Mouse (Mus musculus) thymus, postnatal 4 days (tissue): ENCODE results near the gene Lrrtm3.

Experiments
- DNase-seq: peaks from one replicate; pipeline ENCODE4 v3.0.0; 2021

The Lrrtm3 gene

GRCm38 (mm10) chr10:64089680-64090460, at the start of gene Lrrtm3:
Lrrtm3 (minus strand) TSS chr10:64090277.
- no peak for DNase-seq

- DNase-seq, result no peak
Measured at GRCm38 (mm10) chr10:64135481-64135880, 45.4 kb upstream of the Lrrtm3 start.

GRCm38 (mm10) chr10:64133461-64133860, 43.4 kb upstream of the Lrrtm3 start:
- no peak for DNase-seq

GRCm38 (mm10) chr10:64130397-64131150, 40.5 kb upstream of the Lrrtm3 start:
- DNase-seq, result no peak

DNA sequence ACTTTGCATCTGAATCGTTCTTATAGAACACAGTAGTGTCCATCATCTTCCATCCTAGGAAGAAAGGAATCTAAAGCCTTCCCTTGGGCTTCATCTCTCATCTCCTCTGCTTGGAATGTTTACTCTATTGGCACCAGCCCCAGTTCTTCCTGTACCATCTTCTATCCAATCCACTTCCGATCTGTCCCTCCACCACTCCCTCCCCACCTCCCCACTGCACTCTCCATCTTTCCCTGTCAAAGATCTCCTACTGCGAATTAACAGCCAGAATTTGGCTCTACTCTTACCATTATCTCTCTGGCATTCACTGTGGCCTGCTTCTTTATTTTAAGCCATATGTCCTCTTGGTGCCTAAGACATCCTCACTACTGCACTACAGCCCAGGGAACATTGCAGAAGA, 28.8 kb upstream of the Lrrtm3 start:
- DNase-seq, result no peak

DNA sequence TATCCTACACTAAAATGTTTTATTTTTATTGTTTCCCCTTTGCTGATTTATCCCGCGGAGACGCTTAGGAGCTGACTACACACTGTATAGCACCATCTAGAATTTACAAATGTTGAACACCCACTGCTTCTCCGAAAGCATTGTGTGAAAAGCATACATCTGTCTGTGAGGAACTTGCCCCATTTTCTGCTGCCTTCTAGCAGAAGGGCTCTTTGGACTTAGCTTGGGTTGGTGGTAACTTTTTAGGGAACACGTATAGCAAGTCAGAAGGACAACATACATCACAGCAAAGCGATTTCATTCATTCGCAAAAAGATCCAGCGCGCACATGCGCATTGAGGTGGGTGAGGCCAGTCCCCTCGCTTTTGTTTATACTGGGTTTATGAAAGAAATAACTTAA, 25.2 kb upstream of the Lrrtm3 start:
- DNase-seq, result no peak

DNA sequence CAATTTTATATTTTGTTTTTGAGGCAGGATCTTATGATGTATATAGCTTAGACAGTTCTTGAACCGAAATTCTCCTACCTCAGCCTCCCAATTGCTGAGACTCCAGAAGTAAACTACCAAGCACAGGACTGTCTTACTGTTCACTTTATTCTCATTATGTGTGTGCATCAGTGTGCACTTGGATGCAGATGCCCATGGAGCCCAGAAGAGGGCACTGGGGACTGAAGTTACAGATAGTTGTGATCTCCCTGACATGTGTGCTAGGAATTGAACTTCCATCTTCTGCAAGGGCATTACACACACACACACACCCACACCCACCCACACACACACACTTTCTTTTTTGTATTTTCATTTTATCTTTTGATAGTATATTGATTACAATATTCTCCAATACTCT, 6.5 kb upstream of the Lrrtm3 start:
- DNase-seq, result no peak

DNA sequence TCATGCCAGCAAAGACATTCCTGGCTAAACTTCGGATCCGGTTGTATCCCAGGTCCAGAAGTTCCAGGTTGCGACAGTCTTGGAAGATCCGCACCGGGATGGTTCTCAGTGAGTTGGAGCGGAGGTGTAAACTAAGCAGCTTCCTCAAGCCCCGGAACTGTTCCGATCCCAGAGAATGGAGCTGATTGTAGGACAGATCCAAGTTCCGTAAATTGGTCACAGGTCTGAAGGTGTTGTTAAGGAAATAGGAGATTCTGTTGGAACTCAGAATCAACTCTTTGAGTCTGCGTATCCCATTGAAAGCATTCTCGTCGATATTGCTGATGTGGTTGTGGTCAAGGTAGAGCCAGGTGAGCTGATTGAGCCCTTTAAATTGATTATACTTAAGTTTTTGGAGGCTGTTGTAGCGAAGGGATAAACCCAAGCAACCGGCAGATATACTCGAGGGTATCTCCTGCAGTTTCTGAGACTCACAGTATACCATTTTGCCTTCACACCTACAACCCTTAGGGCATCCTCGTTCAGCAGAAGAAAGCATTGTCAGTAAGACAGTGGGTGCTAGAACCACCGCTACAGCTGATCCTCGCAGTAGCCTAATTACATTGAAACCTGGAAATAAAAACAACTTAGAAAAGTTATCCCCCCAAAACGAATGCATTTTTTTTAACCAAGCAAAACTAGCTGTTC, 1.2 kb downstream of the Lrrtm3 start:
- no peak for DNase-seq

DNA sequence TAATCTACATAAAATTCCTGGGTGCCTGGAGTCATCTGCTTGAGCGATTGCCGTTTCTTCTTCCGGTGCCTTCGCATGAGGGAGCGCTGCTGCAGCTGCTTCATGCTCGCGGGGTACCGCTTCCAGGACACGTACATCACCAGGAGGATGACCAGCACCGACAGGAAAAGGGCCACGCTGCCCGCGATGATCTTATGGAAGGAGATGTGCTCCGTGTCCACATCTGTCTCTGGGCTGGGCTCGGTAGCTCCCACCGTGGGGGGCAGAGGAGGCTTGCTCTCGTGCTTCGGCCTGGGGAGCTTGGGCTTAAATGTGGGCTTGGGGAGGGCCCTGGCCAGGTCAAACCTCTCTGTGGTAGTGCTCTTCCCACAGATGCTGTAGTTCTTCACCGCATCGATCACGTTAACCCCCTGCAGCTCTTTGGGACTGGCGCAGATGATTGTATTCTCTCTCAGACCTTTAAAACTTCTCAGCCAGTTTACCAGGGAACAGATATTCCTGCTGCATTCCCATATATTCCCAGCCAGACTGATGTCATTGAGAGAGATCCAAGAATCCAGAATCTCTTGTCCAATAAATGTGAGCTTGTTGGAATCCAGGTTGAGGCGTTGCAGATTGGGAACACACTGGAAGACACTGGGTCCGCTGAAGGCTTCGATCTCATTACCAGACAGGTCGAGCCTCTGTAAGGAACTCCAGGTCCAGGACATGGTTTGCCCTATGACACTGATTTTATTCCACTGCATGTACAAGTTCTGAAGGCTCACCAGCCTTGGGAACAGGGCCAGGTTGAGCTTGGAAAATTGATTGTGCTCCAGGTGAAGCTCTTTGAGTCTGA, 1.9 kb downstream of the Lrrtm3 start:
- no peak for DNase-seq

- no peak for DNase-seq
Measured at GRCm38 (mm10) chr10:64087521-64087920, 2.6 kb downstream of the Lrrtm3 start.

- no peak for DNase-seq
Measured at GRCm38 (mm10) chr10:64086567-64087391, 3.3 kb downstream of the Lrrtm3 start.

GRCm38 (mm10) chr10:64086183-64086566, 3.9 kb downstream of the Lrrtm3 start:
- DNase-seq, result no peak

GRCm38 (mm10) chr10:64084465-64084864, 5.6 kb downstream of the Lrrtm3 start:
- no peak for DNase-seq

- no peak for DNase-seq
Measured at GRCm38 (mm10) chr10:64083813-64084212, 6.3 kb downstream of the Lrrtm3 start.

DNA sequence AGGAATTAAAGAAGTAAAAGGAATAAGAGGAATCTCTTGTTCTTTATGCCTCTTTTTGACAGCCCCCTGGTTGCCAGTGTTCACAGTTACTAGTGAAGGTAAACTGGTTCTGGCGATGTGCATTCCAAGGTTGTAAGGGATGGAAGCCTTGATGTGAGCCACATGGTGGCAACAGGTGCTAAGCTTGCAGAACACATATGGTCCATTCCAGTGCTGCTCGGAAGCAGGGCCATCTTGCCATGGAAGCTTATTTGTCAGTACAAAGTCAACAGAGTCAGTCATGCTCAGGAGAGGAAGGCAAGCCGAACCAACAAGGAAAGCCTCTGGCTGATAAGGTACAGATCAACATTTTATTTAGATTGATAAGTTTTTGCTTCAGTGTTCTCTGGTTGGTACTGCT, 7.7 kb downstream of the Lrrtm3 start:
- no peak for DNase-seq

- no peak for DNase-seq
Measured at GRCm38 (mm10) chr10:64076410-64077052, 13.5 kb downstream of the Lrrtm3 start.

DNA sequence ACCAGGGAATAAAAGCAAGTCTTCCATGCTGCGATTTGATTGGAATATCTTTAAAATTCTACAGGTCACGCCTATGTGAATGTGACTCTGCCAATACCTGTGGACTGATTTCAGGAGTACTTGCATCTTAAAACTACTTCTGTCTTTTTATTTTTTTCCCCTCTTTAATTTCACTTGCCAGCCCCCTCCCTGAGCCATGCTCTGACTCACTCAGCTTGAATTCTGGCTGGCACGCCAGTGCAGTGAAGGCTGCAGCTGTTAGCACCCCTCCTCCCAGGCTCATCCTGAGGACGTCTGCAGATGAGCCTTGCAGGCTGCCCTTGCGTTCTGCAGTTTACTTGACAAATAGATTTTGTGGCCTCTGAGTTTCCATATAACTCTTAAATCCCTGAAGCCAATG, 14.1 kb downstream of the Lrrtm3 start:
- no peak for DNase-seq

DNA sequence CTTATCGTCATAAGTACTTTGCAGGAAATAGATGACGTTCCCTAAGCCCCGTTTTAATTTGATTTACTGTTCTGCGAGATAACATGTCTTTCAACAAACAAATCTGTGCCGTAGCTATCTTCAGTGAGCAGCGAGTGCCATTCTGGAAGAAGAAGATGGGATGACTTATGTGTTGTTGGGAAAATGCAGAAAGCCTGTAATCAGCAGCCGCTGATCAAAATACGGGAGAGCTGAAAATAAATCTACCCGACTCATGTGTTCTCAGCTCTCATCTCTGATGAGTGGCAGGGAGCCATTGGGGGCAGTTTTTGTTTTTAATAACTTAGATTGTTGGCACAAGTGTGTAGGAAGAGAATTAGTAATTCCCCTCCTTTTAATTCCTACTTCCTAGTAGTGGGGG, 26.4 kb downstream of the Lrrtm3 start:
- no peak for DNase-seq

DNA sequence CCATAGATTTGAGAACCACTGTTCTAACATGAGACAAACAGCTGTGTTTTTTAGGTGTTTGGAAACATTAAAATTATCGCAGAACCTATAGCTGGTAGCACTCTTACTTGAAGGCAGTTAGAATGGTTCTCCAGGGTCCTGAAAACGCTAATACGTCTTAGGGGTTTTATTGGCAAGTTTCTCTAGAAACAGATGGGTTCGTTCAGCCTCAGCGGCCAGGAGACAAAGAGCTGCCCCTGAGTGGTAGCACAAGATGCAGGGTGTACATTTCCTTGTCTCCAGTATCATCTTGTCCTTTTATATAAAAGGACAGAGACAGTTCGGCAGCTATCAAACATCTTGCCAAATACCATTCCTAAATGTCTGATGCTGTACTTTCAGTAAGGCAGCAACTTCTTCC, 40.1 kb downstream of the Lrrtm3 start:
- DNase-seq, result no peak

GRCm38 (mm10) chr10:64049151-64049550, 40.9 kb downstream of the Lrrtm3 start:
- DNase-seq, result no peak

- no peak for DNase-seq
Measured at GRCm38 (mm10) chr10:64041892-64042291, 48.2 kb downstream of the Lrrtm3 start.
